Mouse (Mus musculus): ENCODE results near the gene Cd2.

DNA sequence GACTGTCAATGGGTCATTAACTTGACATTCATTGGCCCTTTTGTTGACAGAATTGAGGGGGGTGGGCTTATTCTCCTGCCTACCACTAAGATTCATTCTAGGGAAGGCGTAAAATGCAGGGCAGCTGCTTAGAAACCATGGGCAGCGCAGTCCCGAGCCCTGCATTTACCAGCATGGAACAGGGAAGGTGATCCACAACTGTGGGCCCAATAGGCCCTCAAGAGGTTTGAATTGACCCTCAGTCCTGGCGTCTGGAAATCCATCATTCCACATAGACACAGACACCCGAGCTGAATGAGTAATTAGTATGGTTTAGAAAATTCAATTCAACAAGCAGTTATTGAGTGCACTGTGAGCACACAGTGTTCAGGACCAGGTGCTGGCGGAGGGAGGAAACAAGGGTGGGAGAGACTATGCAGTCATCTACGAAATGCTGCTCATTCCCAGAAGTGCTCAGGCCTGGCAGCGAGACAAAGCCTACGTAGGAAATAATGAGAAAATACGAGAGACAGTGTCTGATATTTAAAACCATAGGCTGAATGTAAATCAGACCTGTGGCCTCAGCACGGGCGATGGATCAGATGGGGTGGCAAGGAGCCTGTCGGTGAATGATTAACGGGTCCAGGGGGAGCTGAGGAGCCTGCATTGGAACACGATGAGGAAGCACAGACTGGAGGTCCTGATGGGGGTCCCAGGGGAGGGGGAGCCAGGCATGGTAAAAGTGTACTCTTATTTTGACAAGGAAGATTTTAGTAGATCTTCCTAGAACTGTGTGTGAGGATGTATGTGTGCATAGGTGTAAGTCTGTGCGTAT is 50.5 kb downstream of the Cd2 start:
- TF ChIP-seq CTCF (IDR thresholded peaks at IDR 0.05; ENCODE audit: low read depth, low read length) (no peak), POLR2A (IDR thresholded peaks at IDR 0.05; ENCODE audit: extremely low read depth, insufficient read depth, low read length) (no peak)

Measured in liver, adult 2 months (tissue).